Mouse (Mus musculus) adrenal gland, postnatal 14 days (tissue): ENCODE measurements around the gene Vwf. TPM values are rescaled to one million over a fixed set of nuclear protein-coding genes. Genes with fewer than 3 reads are reported as not detected.

Experiments
- total RNA-seq: library from RNA; stranded (reverse); gene quantifications from 2 replicates; pipeline ENCODE4 v1.2.3, GENCODE M21; 2021

Vwf gene
- total RNA-seq, 1 experiment from 2014 or later: 18.5 TPM

Other genes with a start within 250 kb of the Vwf start
- 68.7 and 70.0 TPM in 2 replicates for gene Ltbr, start 232.9 kb upstream of the Vwf start, total RNA-seq
- gene Scnn1a, start 226.1 kb upstream of the Vwf start, total RNA-seq: 1.0 and 1.9 TPM in 2 replicates
- 210 and 220 TPM in 2 replicates for gene Tnfrsf1a, start 197.4 kb upstream of the Vwf start, total RNA-seq
- gene Plekhg6, start 166.0 kb upstream of the Vwf start, total RNA-seq: 0.38 and 0.52 TPM in 2 replicates
- gene Cd9, start 52.0 kb upstream of the Vwf start, total RNA-seq: 135 and 148 TPM in 2 replicates
- 0.26 TPM in 1 of 2 replicates, not detected in the other for gene Ano2, start 143.6 kb downstream of the Vwf start, total RNA-seq